Mouse (Mus musculus) CH12.LX (cell line): ENCODE measurements at regions not wholly inside any gene's neighbourhood (a gene's known extent, or its start where the extent isn't known, plus 50 kb on each side); places are given as distances from the start of the nearest gene placed in this dataset.

Experiments
- DNase-seq: peaks from one replicate; pipeline ENCODE4 v3.0.0-alpha.2; 2013; ENCODE audit errors: extremely low read depth
- H3K27ac ChIP-seq: 2 replicates; pipeline ENCODE4 v1.5.1; 2012; ENCODE audit warnings: low read depth, mild to moderate bottlenecking, control low read depth, moderate library complexity; ENCODE audit not compliant: insufficient read depth
- H3K27me3 ChIP-seq: replicated peaks from 2 replicates; pipeline ENCODE3; 2012; ENCODE audit warnings: inconsistent platforms
- H3K36me3 ChIP-seq, 2 experiments: replicated peaks in 1 of 2; 2 replicates each; pipeline versions ENCODE3 to v1.6.1; 2012; ENCODE audit warnings: inconsistent platforms in 1 of 2, low read length in 1 of 2, mild to moderate bottlenecking in 1 of 2, mixed read lengths in 1 of 2, moderate library complexity in 1 of 2; ENCODE audit not compliant: control insufficient read depth in 1 of 2, insufficient read depth in 1 of 2
- H3K4me1 ChIP-seq, 2 experiments: 2 replicates each; pipeline ENCODE4 v1.6.1; 2012; ENCODE audit warnings: inconsistent platforms in 1 of 2, moderate library complexity in 1 of 2; ENCODE audit not compliant: insufficient read depth in 2 of 2, control insufficient read depth in 1 of 2
- H3K4me2 ChIP-seq: 2 replicates; pipeline ENCODE4 v1.6.1; 2012; ENCODE audit warnings: low read depth, mild to moderate bottlenecking, control low read depth; ENCODE audit not compliant: poor library complexity, insufficient read depth, severe bottlenecking
- H3K4me3 ChIP-seq, 3 experiments: fragments of 150-350 bp in 1 of 3; sonication (generic) in 1 of 3; replicated peaks in 1 of 3; 2 replicates each; pipeline versions ENCODE3 to v1.5.1; 2011 to 2012; ENCODE audit warnings: low read depth in 2 of 3, low read length in 2 of 3, mild to moderate bottlenecking in 2 of 3, moderate library complexity in 2 of 3, control low read depth in 1 of 3, improper control_type of control experiment in 1 of 3, inconsistent platforms in 1 of 3, mixed read lengths in 1 of 3; ENCODE audit not compliant: poor library complexity in 1 of 3
- H3K79me2 ChIP-seq: replicated peaks from 2 replicates; pipeline ENCODE4 v1.6.1; 2012; ENCODE audit warnings: mild to moderate bottlenecking, moderate library complexity; ENCODE audit not compliant: control insufficient read depth, poor library complexity, insufficient read depth, severe bottlenecking; ENCODE audit errors: extremely low read depth
- H3K9ac ChIP-seq: 2 replicates; pipeline ENCODE4 v1.6.1; 2012; ENCODE audit warnings: low read depth, mild to moderate bottlenecking, control low read depth, moderate library complexity; ENCODE audit not compliant: insufficient read depth
- H3K9me3 ChIP-seq: replicated peaks from 2 replicates; pipeline ENCODE3; 2012; ENCODE audit warnings: low read length, inconsistent platforms, mixed read lengths
- CHD1 ChIP-seq: IDR thresholded peaks from 2 replicates; pipeline ENCODE4 v1.6.1; 2012; ENCODE audit warnings: low read depth, low read length, improper control_type of control experiment, inconsistent platforms
- E2F4 ChIP-seq: IDR thresholded peaks from 2 replicates; pipeline ENCODE4 v1.6.1; 2011; ENCODE audit warnings: low read depth, low read length, improper control_type of control experiment; ENCODE audit not compliant: insufficient replicate concordance
- ETS1 ChIP-seq: conservative IDR thresholded peaks from 2 replicates; pipeline ENCODE4 v1.6.1; 2012; ENCODE audit warnings: low read depth, mild to moderate bottlenecking, inconsistent platforms, low read length, improper control_type of control experiment, moderate library complexity
- GABPA ChIP-seq: IDR thresholded peaks from 2 replicates; pipeline ENCODE4 v1.6.1; 2012; ENCODE audit warnings: low read depth, low read length, improper control_type of control experiment, inconsistent platforms; ENCODE audit not compliant: insufficient replicate concordance
- KAT2A ChIP-seq: IDR thresholded peaks from 2 replicates; pipeline ENCODE4 v1.6.1; 2012; ENCODE audit warnings: low read length, improper control_type of control experiment, inconsistent platforms; ENCODE audit not compliant: insufficient replicate concordance
- MXI1 ChIP-seq: IDR thresholded peaks from 2 replicates; pipeline ENCODE4 v1.6.1; 2011; ENCODE audit warnings: mild to moderate bottlenecking, low read depth, low read length, improper control_type of control experiment
- NELFE ChIP-seq: IDR thresholded peaks from 2 replicates; pipeline ENCODE4 v1.6.1; 2011; ENCODE audit warnings: low read depth, low read length, improper control_type of control experiment
- NRF1 ChIP-seq: IDR thresholded peaks from 2 replicates; pipeline ENCODE4 v1.6.1; 2014; ENCODE audit warnings: low read depth, mild to moderate bottlenecking, inconsistent platforms, low read length, improper control_type of control experiment, moderate library complexity
- TBP ChIP-seq: conservative IDR thresholded peaks from 2 replicates; pipeline ENCODE4 v1.6.1; 2011; ENCODE audit warnings: low read depth, low read length, improper control_type of control experiment
- UBTF ChIP-seq: IDR thresholded peaks from 2 replicates; pipeline ENCODE4 v1.6.1; 2012; ENCODE audit warnings: low read depth, mild to moderate bottlenecking, inconsistent platforms, low read length, improper control_type of control experiment, moderate library complexity
- ZKSCAN1 ChIP-seq: IDR thresholded peaks from 2 replicates; pipeline ENCODE4 v1.6.1; 2012; ENCODE audit warnings: low read depth, inconsistent platforms, low read length, improper control_type of control experiment, borderline replicate concordance
- ZNF384 ChIP-seq: IDR thresholded peaks from 2 replicates; pipeline ENCODE4 v1.6.1; 2012; ENCODE audit warnings: low read depth, low read length, improper control_type of control experiment, inconsistent platforms
- dilution Hi-C: fragments of 300-500 bp; cut with MboI; formaldehyde crosslinking; loops from 2 replicates; pipeline ENCODE4 v1.14.3; 2020; ENCODE audit warnings: low sequenced_read_pairs; ENCODE audit not compliant: extremely low pct_unique_long_range_greater_than_20kb, extremely low pct_ligation_motif_present
- in situ Hi-C: fragments of 300-500 bp; cut with MboI; formaldehyde crosslinking; loops from 3 replicates; pipeline ENCODE4 v1.14.3; 2019; ENCODE audit warnings: low sequenced_read_pairs, low pct_ligation_motif_present, low pct_unique_long_range_greater_than_20kb, mixed read lengths

GRCm38 (mm10) chr13:75543595-75543994 is 163.0 kb upstream of the Ell2 start:
- dilution Hi-C loops: no loop called here
- no peaks in the 10 kb centered on the region for H3K79me2 ChIP-seq
- in situ Hi-C loops: no loop called here
- H3K36me3 ChIP-seq: no peaks in the 10 kb centered on the region
- TF ChIP-seq GABPA (no peak), CHD1 (no peak), ZNF384 (no peak), ETS1 (no peak), MXI1 (no peak), KAT2A (no peak)
- TF ChIP-seq, all 38 proteins: peak for 0
- no peaks in the 10 kb centered on the region for H3K9me3 ChIP-seq
- no peak overlapping the region for H3K9ac ChIP-seq
- no peak for DNase-seq
- H3K4me2 ChIP-seq: no peak overlapping the region
- H3K27ac ChIP-seq: no peak overlapping the region
- peaks cover 0 to 9% of the 10 kb centered on the region in 2 experiments; a peak in 2 of 4 replicates for H3K4me1 ChIP-seq
- no peak overlapping the region for H3K4me3 ChIP-seq
- no peaks in the 10 kb centered on the region for H3K27me3 ChIP-seq

- TF ChIP-seq NRF1: no peak
- H3K9ac ChIP-seq: no peak overlapping the region
- H3K27me3 ChIP-seq: no peaks in the 10 kb centered on the region
- H3K4me2 ChIP-seq: no peak overlapping the region
- no peak overlapping the region for H3K4me3 ChIP-seq
- in situ Hi-C loops: no loop called here
- no peak overlapping the region for H3K27ac ChIP-seq
- dilution Hi-C loops: no loop called here
- H3K79me2 ChIP-seq: no peaks in the 10 kb centered on the region
- peaks cover 0 to 9% of the 10 kb centered on the region in 2 experiments; a peak in 2 of 4 replicates for H3K4me1 ChIP-seq
- H3K36me3 ChIP-seq: no peaks in the 10 kb centered on the region
- H3K9me3 ChIP-seq: no peaks in the 10 kb centered on the region
- DNase-seq: no peak
Measured at GRCm38 (mm10) chr13:75544728-75545127, 161.8 kb upstream of the Ell2 start.

- no peak overlapping the region for H3K4me3 ChIP-seq
- no peak overlapping the region for H3K9ac ChIP-seq
- H3K4me1 ChIP-seq: no peaks in the 10 kb centered on the region
- TF ChIP-seq ZKSCAN1 (no peak), TBP (no peak), ZNF384 (no peak), GABPA (no peak), NELFE (no peak), E2F4 (no peak), UBTF (no peak)
- no peak overlapping the region for H3K27ac ChIP-seq
- H3K36me3 ChIP-seq: no peaks in the 10 kb centered on the region
- no peaks in the 10 kb centered on the region for H3K9me3 ChIP-seq
- no peak for DNase-seq
- no peaks in the 10 kb centered on the region for H3K79me2 ChIP-seq
- dilution Hi-C loops: no loop called here
- H3K27me3 ChIP-seq: no peaks in the 10 kb centered on the region
- in situ Hi-C loops: no loop called here
- no peak overlapping the region for H3K4me2 ChIP-seq
Measured at GRCm38 (mm10) chr13:75547791-75548190, 158.8 kb upstream of the Ell2 start.
